Comparison of ENCODE assay signal across 24 mouse cellular contexts in the genomic region with DNA sequence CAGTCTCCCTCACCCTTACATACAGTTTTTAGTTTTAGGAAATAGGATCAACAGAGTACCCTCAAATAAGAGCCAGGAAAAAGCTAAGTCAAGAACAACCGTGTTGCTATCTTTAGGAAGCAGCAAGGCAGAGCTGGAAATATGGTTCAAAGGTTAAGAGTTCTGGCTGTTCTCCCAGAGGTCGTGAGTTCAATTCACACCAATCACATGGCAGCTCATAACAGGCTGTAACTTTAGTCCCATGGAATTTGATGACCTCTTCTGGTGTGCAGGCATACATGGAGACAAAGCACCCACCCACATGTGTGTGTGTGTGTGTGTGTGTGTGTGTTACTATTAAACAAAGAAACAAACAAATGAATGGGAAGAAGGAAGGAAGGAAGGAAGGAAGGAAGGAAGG.
DNase-seq lines count a peak whose midpoint lies in the region; ATAC-seq and TF ChIP-seq lines count a peak whose summit lies in the region.
"Had no signal": no experiment of that assay in that cellular context is flagged by ENCODE, and none has a peak within 500 bp of the region (broad histone marks: within the 10 kb centered on the region; RNA-seq: fewer than 3 reads in every experiment).

No protein-coding gene starts in this region.

- TF ChIP-seq EP300 in liver, postnatal 0 days (IDR thresholded peaks at IDR 0.05; ENCODE audit: low read depth) = no peak

- intact Hi-C loops in heart, postnatal 14 days (cut with DNase I) = no loop called here

- peak; percentile 81 for DNase-seq in heart, adult 11 months
- no peak for DNase-seq in heart, postnatal 14 days
- DNase-seq in liver, adult 2 months (ENCODE audit: extremely low read depth, low read depth, low spot score) = peak; percentile 83
- no peak for DNase-seq in liver, postnatal 0 days
- DNase-seq in kidney, adult 8-10 months = peak; percentile 50 to 60
- peak; percentile 44 for DNase-seq in kidney, postnatal 14 days
- DNase-seq in cerebellum, postnatal 10 days = no peak
- DNase-seq in midbrain, embryonic 14.5 days = no peak
- DNase-seq: cerebellum, adult 18-20 months; cerebellum, postnatal 36 days; embryo, embryonic 11 days; gastrocnemius, adult 2 months; heart, adult 2 months; liver; thymus, adult 18-20 months; thymus, postnatal 36 days had no signal

- no peak for TF ChIP-seq POLR2A in liver, adult 2 months (IDR thresholded peaks at IDR 0.05; ENCODE audit: extremely low read depth, insufficient read depth, low read length)

- H3K4me3 ChIP-seq in liver, adult 2 months (ENCODE audit: insufficient read depth, low read depth, low read length) = no peak overlapping the region
- no peak overlapping the region for H3K4me3 ChIP-seq in liver, postnatal 0 days (ENCODE audit: low read depth, low read length)
- no peak overlapping the region for H3K4me3 ChIP-seq in midbrain, embryonic 14.5 days (replicated peaks; ENCODE audit: low read depth, low read length)
- H3K4me3 ChIP-seq: embryonic facial prominence, embryonic 13.5 days; erythroblast, embryonic 14.5 days; forebrain, embryonic 12.5 days; gastrocnemius, adult 2 months; heart, adult 2 months; layer of hippocampus, adult 2 months; limb, embryonic 10.5 days; midbrain, embryonic 12.5 days had no signal

- H3K27ac ChIP-seq in liver, adult 2 months (replicated peaks; ENCODE audit: insufficient read depth, low read depth, low read length) = no peak overlapping the region
- no peak overlapping the region for H3K27ac ChIP-seq in liver, postnatal 0 days (ENCODE audit: low read depth)
- no peak overlapping the region for H3K27ac ChIP-seq in midbrain, embryonic 14.5 days (replicated peaks; ENCODE audit: low read depth, low read length)
- H3K27ac ChIP-seq: embryonic facial prominence, embryonic 13.5 days; forebrain, embryonic 12.5 days; gastrocnemius, adult 2 months; heart, adult 2 months; hindbrain, postnatal 0 days; layer of hippocampus, adult 2 months; limb, embryonic 10.5 days; midbrain, embryonic 12.5 days had no signal

- no peak for ATAC-seq in liver, postnatal 0 days
- ATAC-seq in midbrain, embryonic 14.5 days (ENCODE audit: low FRiP score, low TSS enrichment) = no peak
- ATAC-seq: hindbrain, postnatal 0 days; intestine, postnatal 0 days had no signal

- no peaks in the 10 kb centered on the region for H3K27me3 ChIP-seq in liver, adult 2 months (ENCODE audit: control insufficient read depth, insufficient read depth, low read length)
- no peaks in the 10 kb centered on the region for H3K27me3 ChIP-seq in liver, postnatal 0 days (ENCODE audit: insufficient read depth, low read length)
- H3K27me3 ChIP-seq in midbrain, embryonic 14.5 days (ENCODE audit: control insufficient read depth, insufficient read depth, low read length) = no peaks in the 10 kb centered on the region
- H3K27me3 ChIP-seq: embryonic facial prominence, embryonic 13.5 days; forebrain, embryonic 12.5 days; midbrain, embryonic 12.5 days had no signal

- H3K79me2 ChIP-seq in liver, adult 2 months (ENCODE audit: control insufficient read depth, insufficient read depth, low read length) = no peaks in the 10 kb centered on the region

- WGBS in liver, adult 2 months = 30% methylated on average over 2 of the region's 2 CpGs
- 43% methylated on average over 2 of the region's 2 CpGs for WGBS in liver, postnatal 0 days (ENCODE audit: insufficient replicate concordance)
- 80% methylated on average over 2 of the region's 2 CpGs for WGBS in midbrain, embryonic 14.5 days

- H3K9me3 ChIP-seq in liver, postnatal 0 days (ENCODE audit: low read length) = no peaks in the 10 kb centered on the region
- H3K9me3 ChIP-seq in midbrain, embryonic 14.5 days (ENCODE audit: control insufficient read depth, low read length) = no peaks in the 10 kb centered on the region
- H3K9me3 ChIP-seq: embryonic facial prominence, embryonic 13.5 days; forebrain, embryonic 12.5 days; limb, embryonic 10.5 days; midbrain, embryonic 12.5 days had no signal

- H3K36me3 ChIP-seq in liver, adult 2 months (ENCODE audit: control insufficient read depth, insufficient read depth, low read length) = no peaks in the 10 kb centered on the region
- no peaks in the 10 kb centered on the region for H3K36me3 ChIP-seq in liver, postnatal 0 days (replicated peaks; ENCODE audit: insufficient read depth, low read length)
- H3K36me3 ChIP-seq in midbrain, embryonic 14.5 days (ENCODE audit: control insufficient read depth, insufficient read depth, low read length) = no peaks in the 10 kb centered on the region
- H3K36me3 ChIP-seq: embryonic facial prominence, embryonic 13.5 days; forebrain, embryonic 12.5 days; limb, embryonic 10.5 days; midbrain, embryonic 12.5 days had no signal

- H3K4me1 ChIP-seq in liver, adult 2 months (ENCODE audit: control insufficient read depth, insufficient read depth, low read length) = no peaks in the 10 kb centered on the region
- no peaks in the 10 kb centered on the region for H3K4me1 ChIP-seq in liver, postnatal 0 days (ENCODE audit: insufficient read depth)
- H3K4me1 ChIP-seq in midbrain, embryonic 14.5 days (ENCODE audit: control insufficient read depth, insufficient read depth, low read length) = no peaks in the 10 kb centered on the region
- H3K4me1 ChIP-seq: forebrain, embryonic 12.5 days; limb, embryonic 10.5 days; midbrain, embryonic 12.5 days had no signal

- H3K4me2 ChIP-seq in liver, postnatal 0 days (ENCODE audit: low read depth, low read length) = no peak overlapping the region
- H3K4me2 ChIP-seq in midbrain, embryonic 14.5 days (ENCODE audit: low read length) = no peak overlapping the region
- H3K4me2 ChIP-seq: embryonic facial prominence, embryonic 13.5 days; forebrain, embryonic 12.5 days; midbrain, embryonic 12.5 days had no signal

- no peak for TF ChIP-seq CTCF in liver, adult 2 months (IDR thresholded peaks at IDR 0.05; ENCODE audit: low read depth, low read length)
- no peak for TF ChIP-seq CTCF in liver, postnatal 0 days (IDR thresholded peaks at IDR 0.05; ENCODE audit: low read depth)

- no peak overlapping the region for H3K9ac ChIP-seq in liver, adult 2 months (ENCODE audit: low read depth, low read length)
- no peak overlapping the region for H3K9ac ChIP-seq in liver, postnatal 0 days (replicated peaks)
- no peak overlapping the region for H3K9ac ChIP-seq in midbrain, embryonic 14.5 days (replicated peaks; ENCODE audit: low read length)
- H3K9ac ChIP-seq: embryonic facial prominence, embryonic 13.5 days; forebrain, embryonic 12.5 days; midbrain, embryonic 12.5 days had no signal

Comparison
In these comparisons a context has a peak if more than half of its experiments do, and no peak if none do; other contexts are left out.
1. DNase-seq: peak in heart, adult 11 months (single experiment), liver, adult 2 months (single experiment), kidney, adult 8-10 months (2 of 2) and kidney, postnatal 14 days (single experiment); none in heart, postnatal 14 days (0 of 2), liver, postnatal 0 days (single experiment), cerebellum, postnatal 10 days (0 of 2) and midbrain, embryonic 14.5 days (single experiment).